Mouse (Mus musculus): ENCODE results near the gene Cul9. TPM values are rescaled to one million over a fixed set of nuclear protein-coding genes. Genes with fewer than 3 reads are reported as not detected.
A peak's percentile ranks its signal among the peaks of the same experiment; 100 is the strongest.

Gene Cul9
- polyA plus RNA-seq, 1 experiment from 2014 or later: 16.4 TPM

DNA sequence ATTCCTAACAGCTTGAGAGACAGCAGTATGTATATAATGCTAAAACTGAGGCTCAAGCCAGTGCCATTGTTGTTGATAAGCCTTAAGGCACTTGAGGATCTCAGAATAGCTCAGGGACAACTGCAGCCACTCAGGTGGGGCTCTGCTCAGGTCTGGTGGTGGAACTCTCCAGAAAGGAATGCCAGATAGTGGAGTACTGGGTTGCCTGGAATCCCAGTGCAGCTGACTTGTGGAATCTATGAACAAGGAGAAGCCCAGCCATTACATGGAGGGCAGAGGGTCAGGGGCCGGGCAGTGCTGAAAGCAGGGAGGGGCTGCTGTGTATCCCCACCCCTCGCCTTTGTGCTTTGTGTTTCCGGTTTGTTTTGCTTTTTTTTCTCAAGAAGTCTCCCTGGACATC is 87.7 kb downstream of the Cul9 start:
- Histone ChIP-seq H3K4me1 (replicated peaks) (peaks cover 37% of the 10 kb centered on the region), H3K4me3 (no peak overlapping the region), H3K27ac (replicated peaks) (no peak overlapping the region), H3K9ac (no peak overlapping the region), H3K36me3 (peaks cover 40% of the 10 kb centered on the region), H3K4me2 (no peak overlapping the region), H3K27me3 (peaks cover 58% of the 10 kb centered on the region), H3K9me3 (no peaks in the 10 kb centered on the region)
- no peak for ATAC-seq (ENCODE audit: low read depth)
- 41% methylated on average over 3 of the region's 3 CpGs for WGBS

- 10% methylated on average over 10 of the region's 10 CpGs for WGBS
- ATAC-seq (ENCODE audit: low read depth): no peak
- no peak overlapping the region for H3K9ac ChIP-seq
- peaks cover 36% of the 10 kb centered on the region for H3K36me3 ChIP-seq
- H3K4me2 ChIP-seq: no peak overlapping the region
- H3K9me3 ChIP-seq: no peaks in the 10 kb centered on the region
- H3K27ac ChIP-seq (replicated peaks): no peak overlapping the region
- peaks cover 43% of the 10 kb centered on the region for H3K4me1 ChIP-seq (replicated peaks)
- peaks cover 60% of the 10 kb centered on the region for H3K27me3 ChIP-seq
- no peak overlapping the region for H3K4me3 ChIP-seq
These were observed 88.4 kb downstream of the Cul9 start for GRCm38 (mm10) chr17:46457791-46458190.

GRCm38 (mm10) chr17:46455110-46455691 is 91.0 kb downstream of the Cul9 start:
- Histone ChIP-seq H3K4me1 (replicated peaks) (peaks cover 42% of the 10 kb centered on the region), H3K27ac (replicated peaks) (no peak overlapping the region), H3K9ac (peak overlapping the region; percentile 61), H3K27me3 (peaks cover 38% of the 10 kb centered on the region), H3K4me3 (peak overlapping the region; percentile 29), H3K9me3 (no peaks in the 10 kb centered on the region), H3K36me3 (peaks cover 19% of the 10 kb centered on the region), H3K4me2 (peak overlapping the region; percentile 63)
- peak; percentile 57 for ATAC-seq (ENCODE audit: low read depth)
- under 1% methylated on average over 32 of the region's 33 CpGs for WGBS

- H3K4me2 ChIP-seq: peak overlapping the region; percentile 63
- ATAC-seq (ENCODE audit: low read depth): peak; percentile 34; the same call in 1 of the 2 replicates
- 2% methylated on average over 9 of the region's 9 CpGs for WGBS
- peaks cover 33% of the 10 kb centered on the region for H3K27me3 ChIP-seq
- peaks cover 42% of the 10 kb centered on the region for H3K4me1 ChIP-seq (replicated peaks)
- peaks cover 13% of the 10 kb centered on the region; the same call in 1 of the 2 replicates for H3K36me3 ChIP-seq
- H3K9ac ChIP-seq: peak overlapping the region; percentile 61
- peak overlapping the region; percentile 29 for H3K4me3 ChIP-seq
- peak overlapping the region; percentile 67; the same call in 1 of the 2 replicates for H3K27ac ChIP-seq (replicated peaks)
- H3K9me3 ChIP-seq: no peaks in the 10 kb centered on the region
These were observed 91.6 kb downstream of the Cul9 start for GRCm38 (mm10) chr17:46454539-46454938.

DNA sequence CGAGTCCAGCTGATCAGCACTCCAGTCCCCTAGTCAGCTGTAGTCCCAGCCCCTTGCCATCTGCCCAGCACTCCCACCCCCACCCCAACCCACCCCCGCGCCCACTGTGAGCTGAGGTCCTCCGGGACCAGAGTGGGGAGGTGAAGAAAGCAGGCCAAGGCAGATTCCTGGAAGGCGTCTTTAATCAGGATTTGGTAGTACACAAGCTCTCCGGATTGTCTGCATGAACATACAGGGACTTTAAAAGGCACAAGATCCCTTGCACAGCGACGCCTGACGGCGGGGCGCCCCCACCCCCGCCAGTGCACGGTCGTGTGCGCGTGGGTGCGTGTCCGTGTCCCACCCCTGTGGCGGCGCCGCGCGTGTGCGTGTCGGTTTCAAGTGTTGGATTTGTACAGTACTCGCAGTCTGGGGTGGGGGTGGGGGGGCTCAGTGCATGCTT is 92.2 kb downstream of the Cul9 start:
- Histone ChIP-seq H3K4me2 (peak overlapping the region; percentile 63), H3K9ac (peak overlapping the region; percentile 61), H3K36me3 (peaks cover 7% of the 10 kb centered on the region; the same call in 1 of the 2 replicates), H3K27ac (replicated peaks) (peak overlapping the region; percentile 67), H3K4me3 (peak overlapping the region; percentile 29), H3K27me3 (peaks cover 33% of the 10 kb centered on the region), H3K9me3 (no peaks in the 10 kb centered on the region), H3K4me1 (replicated peaks) (peaks cover 42% of the 10 kb centered on the region)
- ATAC-seq (ENCODE audit: low read depth): peak; percentile 29
- WGBS: under 1% methylated on average over 26 of the region's 26 CpGs

- Histone ChIP-seq H3K36me3 (peaks cover 2% of the 10 kb centered on the region; the same call in 1 of the 2 replicates), H3K4me1 (replicated peaks) (peaks cover 42% of the 10 kb centered on the region), H3K9ac (0 out of 2 replicates have a peak overlapping the region, but pooled peaks have one; percentile 61), H3K27me3 (peaks cover 30% of the 10 kb centered on the region), H3K27ac (replicated peaks) (peak overlapping the region; percentile 67), H3K4me2 (peak overlapping the region; percentile 63), H3K4me3 (peak overlapping the region; percentile 29; the same call in 1 of the 2 replicates), H3K9me3 (no peaks in the 10 kb centered on the region)
- ATAC-seq (ENCODE audit: low read depth): no peak
- WGBS: 2% methylated on average over 13 of the region's 13 CpGs
These were observed 92.8 kb downstream of the Cul9 start for GRCm38 (mm10) chr17:46453302-46453948.

- H3K9ac ChIP-seq: 0 out of 2 replicates have a peak overlapping the region, but pooled peaks have one; percentile 61
- H3K36me3 ChIP-seq: no peaks in the 10 kb centered on the region; the same call in 1 of the 2 replicates
- ATAC-seq (ENCODE audit: low read depth): no peak
- H3K27me3 ChIP-seq: peaks cover 24% of the 10 kb centered on the region
- no peaks in the 10 kb centered on the region for H3K9me3 ChIP-seq
- H3K4me3 ChIP-seq: no peak overlapping the region
- no peak overlapping the region for H3K27ac ChIP-seq (replicated peaks)
- no peak overlapping the region for H3K4me2 ChIP-seq
- 28% methylated on average over 5 of the region's 5 CpGs for WGBS
- peaks cover 42% of the 10 kb centered on the region for H3K4me1 ChIP-seq (replicated peaks)
These were observed 93.5 kb downstream of the Cul9 start for GRCm38 (mm10) chr17:46452683-46453082.

Small RNA genes lying within 50 kb of the gene (microRNA-seq; reads per million reads assigned to microRNA genes)
- gene Mir6976: not detected

Other genes with a start within 250 kb of the Cul9 start
- gene Dlk2, start 249.0 kb downstream of the Cul9 start, polyA plus RNA-seq (2015; fragmentation: Nextera tagmentation; extraction: Ambion mirVana): 9.0 and 9.6 TPM in 2 replicates
- gene Abcc10, start 218.0 kb downstream of the Cul9 start, polyA plus RNA-seq (2015; fragmentation: Nextera tagmentation; extraction: Ambion mirVana): 8.1 and 9.2 TPM in 2 replicates
- 20.1 and 20.2 TPM in 2 replicates for gene Zfp318, start 162.7 kb downstream of the Cul9 start, polyA plus RNA-seq (2015; fragmentation: Nextera tagmentation; extraction: Ambion mirVana)
- gene Crip3, start 117.5 kb downstream of the Cul9 start, polyA plus RNA-seq (2015; fragmentation: Nextera tagmentation; extraction: Ambion mirVana): 0.96 and 1.5 TPM in 2 replicates
- not detected in 2 replicates for gene Slc22a7, start 107.9 kb downstream of the Cul9 start, polyA plus RNA-seq (2015; fragmentation: Nextera tagmentation; extraction: Ambion mirVana)
- gene Ttbk1, start 58.7 kb downstream of the Cul9 start, polyA plus RNA-seq (2015; fragmentation: Nextera tagmentation; extraction: Ambion mirVana): 6.0 and 6.9 TPM in 2 replicates
- gene Dnph1, start 49.7 kb downstream of the Cul9 start, polyA plus RNA-seq (2015; fragmentation: Nextera tagmentation; extraction: Ambion mirVana): 19.0 and 19.2 TPM in 2 replicates
- 4.7 and 5.4 TPM in 2 replicates for gene Srf, start 9.8 kb upstream of the Cul9 start, polyA plus RNA-seq (2015; fragmentation: Nextera tagmentation; extraction: Ambion mirVana)
- gene Ptk7, start 83.1 kb upstream of the Cul9 start, polyA plus RNA-seq (2015; fragmentation: Nextera tagmentation; extraction: Ambion mirVana): 38.7 and 41.3 TPM in 2 replicates
- 41.8 and 45.3 TPM in 2 replicates for gene Klc4, start 99.6 kb upstream of the Cul9 start, polyA plus RNA-seq (2015; fragmentation: Nextera tagmentation; extraction: Ambion mirVana)
- gene Mrpl2, start 99.8 kb upstream of the Cul9 start, polyA plus RNA-seq (2015; fragmentation: Nextera tagmentation; extraction: Ambion mirVana): 63.2 and 70.1 TPM in 2 replicates
- gene Cul7, start 103.9 kb upstream of the Cul9 start, polyA plus RNA-seq (2015; fragmentation: Nextera tagmentation; extraction: Ambion mirVana): 40.0 and 41.7 TPM in 2 replicates
- 47.7 and 53.5 TPM in 2 replicates for gene Rrp36, start 128.0 kb upstream of the Cul9 start, polyA plus RNA-seq (2015; fragmentation: Nextera tagmentation; extraction: Ambion mirVana)
- gene Mea1, start 132.4 kb upstream of the Cul9 start, polyA plus RNA-seq (2015; fragmentation: Nextera tagmentation; extraction: Ambion mirVana): 233 and 260 TPM in 2 replicates
- gene Klhdc3, start 134.5 kb upstream of the Cul9 start, polyA plus RNA-seq (2015; fragmentation: Nextera tagmentation; extraction: Ambion mirVana): 154 and 155 TPM in 2 replicates
- 78.7 and 81.6 TPM in 2 replicates for gene Ppp2r5d, start 158.7 kb upstream of the Cul9 start, polyA plus RNA-seq (2015; fragmentation: Nextera tagmentation; extraction: Ambion mirVana)
- 23.2 and 24.8 TPM in 2 replicates for gene Pex6, start 165.1 kb upstream of the Cul9 start, polyA plus RNA-seq (2015; fragmentation: Nextera tagmentation; extraction: Ambion mirVana)
- 1.1 and 1.8 TPM in 2 replicates for gene Gnmt, start 182.8 kb upstream of the Cul9 start, polyA plus RNA-seq (2015; fragmentation: Nextera tagmentation; extraction: Ambion mirVana)
- gene Cnpy3, start 205.8 kb upstream of the Cul9 start, polyA plus RNA-seq (2015; fragmentation: Nextera tagmentation; extraction: Ambion mirVana): 60.9 and 63.4 TPM in 2 replicates
- 0.39 TPM in 1 of 2 replicates, not detected in the other for gene Ptcra, start 217.3 kb upstream of the Cul9 start, polyA plus RNA-seq (2015; fragmentation: Nextera tagmentation; extraction: Ambion mirVana)
- 47.3 and 56.2 TPM in 2 replicates for gene 2310039H08Rik, start 226.2 kb upstream of the Cul9 start, polyA plus RNA-seq (2015; fragmentation: Nextera tagmentation; extraction: Ambion mirVana)
- gene Rpl7l1, start 236.3 kb upstream of the Cul9 start, polyA plus RNA-seq (2015; fragmentation: Nextera tagmentation; extraction: Ambion mirVana): 93.4 and 108 TPM in 2 replicates

Data from neural tube, embryonic 13.5 days (tissue).